Mouse (Mus musculus): ENCODE data around the gene Csmd2. TPM values are rescaled to one million over a fixed set of nuclear protein-coding genes. Genes with fewer than 3 reads are reported as not detected.

The Csmd2 gene
- total RNA-seq, 1 experiment, result 0.80 TPM

- Histone ChIP-seq H3K9ac (ENCODE audit: insufficient read depth, low read depth, low read length, poor library complexity, severe bottlenecking) (no peak overlapping the region), H3K36me3 (ENCODE audit: control insufficient read depth, insufficient read depth, low read length, poor library complexity, severe bottlenecking) (no peaks in the 10 kb centered on the region), H3K27ac (ENCODE audit: insufficient read depth, low read depth, low read length, poor library complexity, severe bottlenecking) (no peak overlapping the region), H3K9me3 (ENCODE audit: control insufficient read depth, insufficient read depth, low read depth, low read length) (no peaks in the 10 kb centered on the region), H3K4me3 (ENCODE audit: insufficient read depth in 1 of 2, low read depth in 1 of 2, low read length in 2 of 2, poor library complexity in 1 of 2, severe bottlenecking in 1 of 2) (no peak overlapping the region), H3K4me1 (ENCODE audit: control insufficient read depth in 2 of 2, insufficient read depth in 2 of 2, low read length in 2 of 2, poor library complexity in 1 of 2) (peaks cover 0 to 8% of the 10 kb centered on the region in 2 experiments; a peak in 2 of 4 replicates)
- DNase-seq (ENCODE audit: low read depth, low spot score), result no peak
- TF ChIP-seq MAFK (IDR thresholded peaks at IDR 0.05; ENCODE audit: insufficient read depth, low read depth, low read length), result no peak
- no peak for TF ChIP-seq ZC3H11A (IDR thresholded peaks at IDR 0.05; ENCODE audit: borderline replicate concordance, low read depth, low read length)
- TF ChIP-seq CHD2 (IDR thresholded peaks at IDR 0.05; ENCODE audit: low read depth, low read length), result no peak
- TF ChIP-seq ZNF384 (IDR thresholded peaks at IDR 0.05; ENCODE audit: low read depth, low read length), result no peak
- TF ChIP-seq HCFC1 (IDR thresholded peaks at IDR 0.05; ENCODE audit: borderline replicate concordance, insufficient read depth, low read length), result no peak
- in situ Hi-C loops (cut with MboI; ENCODE audit: low sequenced_read_pairs in 2 of 2, unreplicated experiment in 2 of 2), result no loop called here
Measured at GRCm38 (mm10) chr4:127970018-127970421, 17.6 kb upstream of the Csmd2 start.

GRCm38 (mm10) chr4:127970901-127971868 lies 16.5 kb upstream of the Csmd2 start, which contains the start of gene CK137956:
Gene CK137956 (minus strand): TSS chr4:127970951.
- in situ Hi-C loops (cut with MboI; ENCODE audit: low sequenced_read_pairs in 2 of 2, unreplicated experiment in 2 of 2), result no loop called here
- Histone ChIP-seq H3K4me1 (ENCODE audit: control insufficient read depth in 2 of 2, insufficient read depth in 2 of 2, low read length in 2 of 2, poor library complexity in 1 of 2) (peaks cover 0 to 8% of the 10 kb centered on the region in 2 experiments; a peak in 2 of 4 replicates), H3K9me3 (ENCODE audit: control insufficient read depth, insufficient read depth, low read depth, low read length) (no peaks in the 10 kb centered on the region), H3K4me3 (ENCODE audit: insufficient read depth in 1 of 2, low read depth in 1 of 2, low read length in 2 of 2, poor library complexity in 1 of 2, severe bottlenecking in 1 of 2) (peak within 1 kb of the TSS; percentile 29 to 61; a peak in 3 of 4 replicates), H3K9ac (ENCODE audit: insufficient read depth, low read depth, low read length, poor library complexity, severe bottlenecking) (no peak within 1 kb of the TSS; the same call in 1 of the 2 replicates), H3K36me3 (ENCODE audit: control insufficient read depth, insufficient read depth, low read length, poor library complexity, severe bottlenecking) (no peaks in the 10 kb centered on the region), H3K27ac (ENCODE audit: insufficient read depth, low read depth, low read length, poor library complexity, severe bottlenecking) (no peak within 1 kb of the TSS)
- DNase-seq (ENCODE audit: low read depth, low spot score), result no peak
- TF ChIP-seq CHD2 (IDR thresholded peaks at IDR 0.05; ENCODE audit: low read depth, low read length) (no peak), MAFK (IDR thresholded peaks at IDR 0.05; ENCODE audit: insufficient read depth, low read depth, low read length) (no peak), HCFC1 (IDR thresholded peaks at IDR 0.05; ENCODE audit: borderline replicate concordance, insufficient read depth, low read length) (no peak), ZC3H11A (IDR thresholded peaks at IDR 0.05; ENCODE audit: borderline replicate concordance, low read depth, low read length) (no peak), ZNF384 (IDR thresholded peaks at IDR 0.05; ENCODE audit: low read depth, low read length) (no peak)

GRCm38 (mm10) chr4:127972976-127973375 lies 14.7 kb upstream of the Csmd2 start:
- Histone ChIP-seq H3K36me3 (ENCODE audit: control insufficient read depth, insufficient read depth, low read length, poor library complexity, severe bottlenecking) (no peaks in the 10 kb centered on the region), H3K4me1 (ENCODE audit: control insufficient read depth in 2 of 2, insufficient read depth in 2 of 2, low read length in 2 of 2, poor library complexity in 1 of 2) (peaks cover 0 to 8% of the 10 kb centered on the region in 2 experiments; a peak in 2 of 4 replicates), H3K4me3 (ENCODE audit: insufficient read depth in 1 of 2, low read depth in 1 of 2, low read length in 2 of 2, poor library complexity in 1 of 2, severe bottlenecking in 1 of 2) (no peak overlapping the region), H3K9ac (ENCODE audit: insufficient read depth, low read depth, low read length, poor library complexity, severe bottlenecking) (no peak overlapping the region), H3K27ac (ENCODE audit: insufficient read depth, low read depth, low read length, poor library complexity, severe bottlenecking) (no peak overlapping the region), H3K9me3 (ENCODE audit: control insufficient read depth, insufficient read depth, low read depth, low read length) (no peaks in the 10 kb centered on the region)
- TF ChIP-seq HCFC1 (IDR thresholded peaks at IDR 0.05; ENCODE audit: borderline replicate concordance, insufficient read depth, low read length) (no peak), MAFK (IDR thresholded peaks at IDR 0.05; ENCODE audit: insufficient read depth, low read depth, low read length) (no peak), ZC3H11A (IDR thresholded peaks at IDR 0.05; ENCODE audit: borderline replicate concordance, low read depth, low read length) (no peak), CHD2 (IDR thresholded peaks at IDR 0.05; ENCODE audit: low read depth, low read length) (no peak), ZNF384 (IDR thresholded peaks at IDR 0.05; ENCODE audit: low read depth, low read length) (no peak)
- DNase-seq (ENCODE audit: low read depth, low spot score), result no peak
- in situ Hi-C loops (cut with MboI; ENCODE audit: low sequenced_read_pairs in 2 of 2, unreplicated experiment in 2 of 2), result no loop called here

GRCm38 (mm10) chr4:127981125-127981524 lies 6.5 kb upstream of the Csmd2 start:
- DNase-seq (ENCODE audit: low read depth, low spot score), result no peak
- no peak overlapping the region for H3K9ac ChIP-seq (ENCODE audit: insufficient read depth, low read depth, low read length, poor library complexity, severe bottlenecking)
- in situ Hi-C loops (cut with MboI; ENCODE audit: low sequenced_read_pairs in 2 of 2, unreplicated experiment in 2 of 2), result no loop called here
- no peak overlapping the region for H3K4me3 ChIP-seq (ENCODE audit: insufficient read depth in 1 of 2, low read depth in 1 of 2, low read length in 2 of 2, poor library complexity in 1 of 2, severe bottlenecking in 1 of 2)
- H3K27ac ChIP-seq (ENCODE audit: insufficient read depth, low read depth, low read length, poor library complexity, severe bottlenecking), result no peak overlapping the region
- H3K4me1 ChIP-seq (ENCODE audit: control insufficient read depth in 2 of 2, insufficient read depth in 2 of 2, low read length in 2 of 2, poor library complexity in 1 of 2), result peaks cover 0 to 5% of the 10 kb centered on the region in 2 experiments; a peak in 1 of 4 replicates
- no peak for TF ChIP-seq MAFK (IDR thresholded peaks at IDR 0.05; ENCODE audit: insufficient read depth, low read depth, low read length)
- TF ChIP-seq HCFC1 (IDR thresholded peaks at IDR 0.05; ENCODE audit: borderline replicate concordance, insufficient read depth, low read length), result no peak
- TF ChIP-seq ZNF384 (IDR thresholded peaks at IDR 0.05; ENCODE audit: low read depth, low read length), result no peak
- no peak for TF ChIP-seq ZC3H11A (IDR thresholded peaks at IDR 0.05; ENCODE audit: borderline replicate concordance, low read depth, low read length)
- no peak for TF ChIP-seq CHD2 (IDR thresholded peaks at IDR 0.05; ENCODE audit: low read depth, low read length)
- no peaks in the 10 kb centered on the region for H3K9me3 ChIP-seq (ENCODE audit: control insufficient read depth, insufficient read depth, low read depth, low read length)
- no peaks in the 10 kb centered on the region for H3K36me3 ChIP-seq (ENCODE audit: control insufficient read depth, insufficient read depth, low read length, poor library complexity, severe bottlenecking)
